Mouse (Mus musculus) thymus, adult 2 months (tissue): ENCODE measurements at regions not wholly inside any gene's neighbourhood (a gene's known extent, or its start where the extent isn't known, plus 50 kb on each side); places are given as distances from the start of the nearest gene placed in this dataset.

Experiments
- CTCF ChIP-seq: fragments of 200-500 bp; IDR thresholded peaks from 2 replicates; pipeline ENCODE4 v1.5.1; 2012; ENCODE audit warnings: mild to moderate bottlenecking, control low read depth, low read length, moderate library complexity, borderline replicate concordance; ENCODE audit not compliant: control insufficient read depth, poor library complexity, insufficient read depth; ENCODE audit errors: extremely low read depth
- POLR2A ChIP-seq: fragments of 200-500 bp; IDR thresholded peaks from 2 replicates; pipeline ENCODE4 v1.6.1; 2012; ENCODE audit warnings: mild to moderate bottlenecking, low read length, control low read depth, moderate library complexity; ENCODE audit not compliant: control insufficient read depth, poor library complexity, insufficient read depth; ENCODE audit errors: extremely low read depth

- no peak for TF ChIP-seq POLR2A
- TF ChIP-seq CTCF: no peak
These were observed 576.3 kb upstream of the Zeb2 start for GRCm38 (mm10) chr2:45693291-45694020.
